Mouse (Mus musculus): ENCODE measurements around the gene Smco1.

DNA sequence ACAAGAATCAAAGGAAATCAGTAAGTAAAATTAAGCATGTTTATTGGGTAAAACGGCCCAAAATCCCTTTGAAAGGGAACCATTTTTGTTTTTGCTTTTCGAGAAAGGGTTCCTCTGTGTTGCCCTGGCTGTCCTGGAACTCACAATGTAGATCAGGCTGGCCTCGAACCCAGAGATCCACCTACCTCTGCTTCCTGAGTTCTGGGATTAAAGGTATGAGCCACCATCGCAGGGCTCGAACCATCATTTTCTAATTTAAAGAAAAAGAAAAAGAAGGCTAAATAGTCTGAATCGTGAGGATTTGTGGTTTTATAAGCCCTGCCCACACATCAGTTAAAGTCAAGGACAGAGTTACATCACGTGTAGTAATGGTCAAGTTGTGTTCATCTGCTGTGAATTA is 7.1 kb downstream of the Smco1 start:
- TF ChIP-seq POLR2A (IDR thresholded peaks at IDR 0.05; ENCODE audit: low read depth, low read length) (no peak), CTCF (conservative IDR thresholded peaks at IDR 0.05; ENCODE audit: insufficient read depth, insufficient read length, low read depth, low read length) (no peak)

All from kidney, adult 2 months (tissue).